Mouse (Mus musculus): Measurements from ENCODE around the gene Chrna4.

DNA sequence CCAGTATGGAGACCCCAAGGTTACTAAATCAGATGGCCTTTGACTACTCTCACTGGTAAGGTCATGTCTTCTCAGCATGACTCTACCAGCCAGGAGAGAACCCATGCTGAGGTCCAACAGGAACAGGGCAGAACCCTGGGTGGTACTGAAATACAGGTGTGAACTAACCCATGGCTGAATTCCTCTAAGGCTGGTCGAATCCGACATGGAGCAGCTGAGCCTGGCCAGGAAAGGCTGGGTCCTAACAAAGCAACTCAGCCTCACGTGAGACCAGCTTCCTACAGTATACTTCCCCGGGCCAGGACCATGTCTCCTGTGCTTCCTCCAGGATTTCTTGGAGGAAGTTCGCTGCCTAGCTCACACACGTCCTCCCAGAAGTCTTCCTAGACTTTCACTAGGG lies 6.8 kb downstream of the Chrna4 start:
- TF ChIP-seq CEBPB (IDR thresholded peaks at IDR 0.05; ENCODE audit: insufficient read depth, poor library complexity, severe bottlenecking): no peak
- TF ChIP-seq POLR2A (IDR thresholded peaks at IDR 0.05; ENCODE audit: insufficient read length, low read depth): no peak
- TF ChIP-seq POLR2AphosphoS2 (IDR thresholded peaks at IDR 0.05; ENCODE audit: insufficient read length, low read depth): no peak
- no peak for TF ChIP-seq MAX (IDR thresholded peaks at IDR 0.05; ENCODE audit: low read depth)
- TF ChIP-seq USF1 (IDR thresholded peaks at IDR 0.05; ENCODE audit: low read depth): no peak
- no peak for TF ChIP-seq E2F4 (IDR thresholded peaks at IDR 0.05; ENCODE audit: insufficient read depth)
- TF ChIP-seq REST (IDR thresholded peaks at IDR 0.05; ENCODE audit: insufficient read depth, insufficient read length): no peak
- TF ChIP-seq MYOG (IDR thresholded peaks at IDR 0.05; ENCODE audit: control insufficient read depth in 1 of 3, insufficient read depth in 1 of 3, insufficient read length in 2 of 3, low read depth in 2 of 3): no peak
- TF ChIP-seq MYOD1 (IDR thresholded peaks at IDR 0.05; ENCODE audit: control insufficient read depth in 1 of 3, insufficient read length in 2 of 3, low read depth in 2 of 3): no peak
- TF ChIP-seq TCF3 (IDR thresholded peaks at IDR 0.05; ENCODE audit: insufficient read length, low read depth): no peak
